Mouse (Mus musculus) testis, adult 2 months (tissue): ENCODE measurements at regions not wholly inside any gene's neighbourhood (a gene's known extent, or its start where the extent isn't known, plus 50 kb on each side); places are given as distances from the start of the nearest gene placed in this dataset.
A peak's percentile ranks its signal among the peaks of the same experiment; 100 is the strongest.

Experiments
- H3K27ac ChIP-seq: fragments of 200-500 bp; 2 replicates; pipeline ENCODE4 v1.5.1; 2012; ENCODE audit warnings: low read depth, low read length; ENCODE audit not compliant: control insufficient read depth, insufficient read depth
- H3K27me3 ChIP-seq: fragments of 200-500 bp; 2 replicates; pipeline ENCODE4 v1.6.1; 2012; ENCODE audit warnings: mild to moderate bottlenecking, low read length, moderate library complexity; ENCODE audit not compliant: control insufficient read depth, insufficient read depth
- H3K36me3 ChIP-seq: fragments of 200-500 bp; 2 replicates; pipeline ENCODE4 v1.6.1; 2012; ENCODE audit warnings: mild to moderate bottlenecking, low read length; ENCODE audit not compliant: control insufficient read depth, insufficient read depth
- H3K4me1 ChIP-seq: fragments of 200-500 bp; 2 replicates; pipeline ENCODE4 v1.6.1; 2012; ENCODE audit warnings: low read length; ENCODE audit not compliant: control insufficient read depth, insufficient read depth
- H3K4me3 ChIP-seq: fragments of 200-500 bp; 2 replicates; pipeline ENCODE4 v1.5.1; 2012; ENCODE audit warnings: low read depth, mild to moderate bottlenecking, low read length, moderate library complexity, mixed read lengths; ENCODE audit not compliant: control insufficient read depth
- CTCF ChIP-seq: fragments of 200-500 bp; IDR thresholded peaks from 2 replicates; pipeline ENCODE4 v1.5.1; 2012; ENCODE audit warnings: low read depth, mild to moderate bottlenecking, inconsistent platforms, low read length, moderate library complexity; ENCODE audit not compliant: control insufficient read depth, insufficient read depth, insufficient replicate concordance
- POLR2A ChIP-seq: fragments of 200-500 bp; IDR thresholded peaks from 2 replicates; pipeline ENCODE4 v1.6.1; 2012; ENCODE audit warnings: low read depth, mild to moderate bottlenecking, inconsistent platforms, low read length, moderate library complexity; ENCODE audit not compliant: control insufficient read depth

DNA sequence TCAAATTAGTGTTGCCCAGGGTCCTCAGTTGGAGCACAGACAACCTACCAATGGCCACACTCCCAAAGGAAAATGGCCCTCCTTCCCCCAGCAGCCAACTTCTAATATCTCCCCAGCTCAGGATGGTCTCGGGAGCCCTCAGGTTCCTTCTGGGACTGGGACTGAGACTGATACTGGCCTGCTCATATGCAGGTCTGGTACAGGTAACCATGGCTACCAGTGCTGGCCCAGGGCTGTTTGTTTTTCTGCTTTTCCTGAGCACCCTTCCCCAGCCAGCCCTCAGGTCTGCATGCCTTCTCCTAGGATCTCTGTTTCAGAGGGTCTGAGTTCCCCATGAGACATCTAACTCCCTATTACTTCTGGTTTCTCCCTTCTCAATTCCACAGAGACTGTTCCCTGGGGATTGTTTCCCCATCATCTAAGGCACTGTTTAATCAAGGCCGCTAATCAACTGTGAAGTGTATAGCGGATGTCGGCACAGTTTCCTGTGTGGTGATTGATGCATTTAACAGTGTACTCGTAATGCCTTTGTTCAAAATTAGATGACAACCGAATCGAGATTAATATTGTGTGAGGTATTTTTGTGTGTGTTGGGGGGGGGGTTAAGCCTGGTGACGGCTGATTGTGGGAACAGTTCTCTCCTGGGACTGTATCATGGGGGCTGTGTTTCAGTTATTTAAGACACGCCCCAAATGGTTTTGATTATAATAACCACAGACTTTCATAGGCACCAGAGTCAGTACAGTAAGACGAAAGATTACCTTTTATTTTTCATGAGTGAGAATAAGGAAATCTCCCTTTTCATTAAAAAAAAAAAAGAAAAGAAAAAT lies 120.8 kb upstream of the Lmcd1 start:
- Histone ChIP-seq H3K4me3 (no peak overlapping the region), H3K4me1 (no peaks in the 10 kb centered on the region), H3K36me3 (no peaks in the 10 kb centered on the region), H3K27me3 (no peaks in the 10 kb centered on the region), H3K27ac (no peak overlapping the region)
- TF ChIP-seq CTCF: no peak
- TF ChIP-seq POLR2A: no peak

GRCm38 (mm10) chr6:112167487-112167886 lies 106.1 kb upstream of the Lmcd1 start:
- Histone ChIP-seq H3K4me1 (no peaks in the 10 kb centered on the region), H3K27ac (no peak overlapping the region), H3K4me3 (no peak overlapping the region), H3K27me3 (no peaks in the 10 kb centered on the region), H3K36me3 (no peaks in the 10 kb centered on the region)
- no peak for TF ChIP-seq POLR2A
- TF ChIP-seq CTCF: no peak

- no peaks in the 10 kb centered on the region for H3K4me1 ChIP-seq
- TF ChIP-seq CTCF (no peak), POLR2A (no peak)
- no peaks in the 10 kb centered on the region for H3K27me3 ChIP-seq
- no peaks in the 10 kb centered on the region for H3K36me3 ChIP-seq
- H3K4me3 ChIP-seq: no peak overlapping the region
- no peak overlapping the region for H3K27ac ChIP-seq
Observed at GRCm38 (mm10) chr6:112176344-112176743, 97.2 kb upstream of the Lmcd1 start.

DNA sequence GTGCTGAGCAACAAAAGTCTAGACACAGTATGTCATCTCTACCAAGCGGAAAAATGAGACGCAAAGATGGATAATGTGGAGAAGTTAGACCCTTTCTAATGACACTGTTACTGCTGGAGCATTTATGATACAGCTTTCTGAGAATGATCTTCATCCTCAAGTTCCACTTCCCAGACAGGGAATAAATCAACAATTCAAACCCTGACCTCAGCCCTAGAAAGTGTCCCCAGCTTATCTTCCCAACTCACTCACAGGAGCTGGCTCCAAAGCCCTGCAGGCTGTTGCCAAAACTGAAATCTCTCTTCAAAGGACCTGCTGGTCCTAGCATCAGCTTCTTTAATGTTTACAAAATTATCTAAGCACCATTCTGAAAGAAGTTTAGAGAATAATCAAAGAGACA lies 85.9 kb upstream of the Lmcd1 start:
- H3K4me1 ChIP-seq: no peaks in the 10 kb centered on the region
- no peak for TF ChIP-seq CTCF
- no peak for TF ChIP-seq POLR2A
- H3K27me3 ChIP-seq: no peaks in the 10 kb centered on the region
- no peaks in the 10 kb centered on the region for H3K36me3 ChIP-seq
- H3K4me3 ChIP-seq: no peak overlapping the region
- no peak overlapping the region for H3K27ac ChIP-seq

- TF ChIP-seq POLR2A (no peak), CTCF (peak; percentile 34; the same call in 1 of the 2 replicates)
- Histone ChIP-seq H3K36me3 (no peaks in the 10 kb centered on the region), H3K4me3 (no peak overlapping the region), H3K27me3 (no peaks in the 10 kb centered on the region), H3K4me1 (no peaks in the 10 kb centered on the region; the same call in 1 of the 2 replicates), H3K27ac (no peak overlapping the region)
Observed at GRCm38 (mm10) chr6:112191032-112191431, 82.5 kb upstream of the Lmcd1 start.

- Histone ChIP-seq H3K4me1 (peaks cover 3% of the 10 kb centered on the region; the same call in 1 of the 2 replicates), H3K4me3 (peak overlapping the region; percentile 25; the same call in 1 of the 2 replicates), H3K27me3 (no peaks in the 10 kb centered on the region), H3K36me3 (no peaks in the 10 kb centered on the region), H3K27ac (no peak overlapping the region)
- TF ChIP-seq CTCF (peak; percentile 97), POLR2A (no peak)
Observed at GRCm38 (mm10) chr6:112197445-112197844, 76.1 kb upstream of the Lmcd1 start.

- H3K36me3 ChIP-seq: no peaks in the 10 kb centered on the region
- H3K4me3 ChIP-seq: no peak overlapping the region
- peaks cover 3% of the 10 kb centered on the region; the same call in 1 of the 2 replicates for H3K4me1 ChIP-seq
- no peak overlapping the region for H3K27ac ChIP-seq
- no peak for TF ChIP-seq CTCF
- TF ChIP-seq POLR2A: no peak
- H3K27me3 ChIP-seq: no peaks in the 10 kb centered on the region
Observed at GRCm38 (mm10) chr6:112199241-112199640, 74.3 kb upstream of the Lmcd1 start.

- Histone ChIP-seq H3K4me3 (no peak overlapping the region), H3K4me1 (peaks cover 13% of the 10 kb centered on the region), H3K27ac (no peak overlapping the region), H3K27me3 (no peaks in the 10 kb centered on the region), H3K36me3 (no peaks in the 10 kb centered on the region)
- TF ChIP-seq POLR2A: no peak
- no peak for TF ChIP-seq CTCF
Observed at GRCm38 (mm10) chr6:112202120-112202519, 71.4 kb upstream of the Lmcd1 start.
